In genomic region chr12:13532731-13533365, GRCm38 (mm10) we compare ENCODE assay signal across 10 mouse cellular contexts.
DNase-seq lines count a peak whose midpoint lies in the region; ATAC-seq and TF ChIP-seq lines count a peak whose summit lies in the region.
"Had no signal": no experiment of that assay in that cellular context is flagged by ENCODE, and none has a peak within 500 bp of the region (broad histone marks: within the 10 kb centered on the region; RNA-seq: fewer than 3 reads in every experiment).

No protein-coding gene starts in this region.

- 86% methylated on average over 1 of the region's 1 CpGs for WGBS in midbrain, postnatal 0 days
- 86% methylated on average over 1 of the region's 1 CpGs for WGBS in midbrain, embryonic 14.5 days

- intact Hi-C loops in gastrocnemius, adult 2 months (cut with DNase I) = no loop called here

- H3K9ac ChIP-seq in midbrain, postnatal 0 days (replicated peaks; ENCODE audit: low read length, poor library complexity, severe bottlenecking) = no peak overlapping the region
- no peak overlapping the region for H3K9ac ChIP-seq in midbrain, embryonic 14.5 days (replicated peaks; ENCODE audit: low read length)
- H3K9ac ChIP-seq: embryonic facial prominence, embryonic 13.5 days had no signal

- H3K4me3 ChIP-seq in gastrocnemius, adult 2 months = no peak overlapping the region
- H3K4me3 ChIP-seq in midbrain, postnatal 0 days (ENCODE audit: low read depth, low read length) = no peak overlapping the region
- no peak overlapping the region for H3K4me3 ChIP-seq in midbrain, embryonic 14.5 days (replicated peaks; ENCODE audit: low read depth, low read length)
- H3K4me3 ChIP-seq: embryonic facial prominence, embryonic 13.5 days had no signal

- H3K4me1 ChIP-seq in midbrain, postnatal 0 days (ENCODE audit: insufficient read depth, low read length) = no peaks in the 10 kb centered on the region
- H3K4me1 ChIP-seq in midbrain, embryonic 14.5 days (ENCODE audit: control insufficient read depth, insufficient read depth, low read length) = no peaks in the 10 kb centered on the region
- H3K4me1 ChIP-seq: embryonic facial prominence, embryonic 13.5 days had no signal

- H3K9me3 ChIP-seq in midbrain, postnatal 0 days (ENCODE audit: low read length) = no peaks in the 10 kb centered on the region
- H3K9me3 ChIP-seq in midbrain, embryonic 14.5 days (ENCODE audit: control insufficient read depth, low read length) = no peaks in the 10 kb centered on the region
- H3K9me3 ChIP-seq: embryonic facial prominence, embryonic 13.5 days had no signal

- no peak overlapping the region for H3K4me2 ChIP-seq in midbrain, postnatal 0 days (ENCODE audit: low read depth, low read length, poor library complexity, severe bottlenecking)
- no peak overlapping the region for H3K4me2 ChIP-seq in midbrain, embryonic 14.5 days (ENCODE audit: low read length)
- H3K4me2 ChIP-seq: embryonic facial prominence, embryonic 13.5 days had no signal

- 0 out of 2 replicates have a peak, but pooled peaks cover 7% of the 10 kb centered on the region for H3K36me3 ChIP-seq in midbrain, postnatal 0 days (ENCODE audit: insufficient read depth, low read length)
- no peaks in the 10 kb centered on the region for H3K36me3 ChIP-seq in midbrain, embryonic 14.5 days (ENCODE audit: control insufficient read depth, insufficient read depth, low read length)
- H3K36me3 ChIP-seq in splenic B cell, adult 2 months (ENCODE audit: control insufficient read depth, insufficient read depth, low read length, poor library complexity, severe bottlenecking) = no peaks in the 10 kb centered on the region

- no peak for DNase-seq in gastrocnemius, adult 2 months
- no peak for DNase-seq in gastrocnemius, adult 18-20 months (ENCODE audit: low spot score)
- DNase-seq in midbrain, postnatal 0 days (ENCODE audit: low spot score) = no peak
- DNase-seq in midbrain, embryonic 14.5 days = no peak
- DNase-seq in splenic B cell, adult 2 months (ENCODE audit: low read depth, low spot score) = peak; percentile 20
- no peak for DNase-seq in c-Kit-positive CD71-positive TER-119-positive erythroid progenitor cells, embryonic 14.5 days (ENCODE audit: low spot score)
- no peak for DNase-seq in testis, postnatal 14 days (ENCODE audit: low spot score)
- DNase-seq: lung, postnatal 36 days had no signal

- no peak for ATAC-seq in midbrain, postnatal 0 days (ENCODE audit: low FRiP score)
- no peak for ATAC-seq in midbrain, embryonic 14.5 days (ENCODE audit: low FRiP score, low TSS enrichment)
- ATAC-seq in common myeloid progenitor, adult 5-6 weeks (replicated peaks; ENCODE audit: low read depth, poor library complexity, severe bottlenecking) = 0 out of 2 replicates have a peak, but pooled peaks have one; percentile 47

- peak; percentile 46 for TF ChIP-seq CTCF in gastrocnemius, adult 2 months (IDR thresholded peaks at IDR 0.05)
- TF ChIP-seq CTCF in midbrain, postnatal 0 days (IDR thresholded peaks at IDR 0.05) = peak; percentile 52

- H3K27ac ChIP-seq in gastrocnemius, adult 2 months = no peak overlapping the region
- no peak overlapping the region for H3K27ac ChIP-seq in midbrain, postnatal 0 days (ENCODE audit: low read depth, low read length)
- no peak overlapping the region for H3K27ac ChIP-seq in midbrain, embryonic 14.5 days (replicated peaks; ENCODE audit: low read depth, low read length)
- H3K27ac ChIP-seq: embryonic facial prominence, embryonic 13.5 days had no signal

- H3K27me3 ChIP-seq in midbrain, postnatal 0 days (ENCODE audit: insufficient read depth, low read length) = no peaks in the 10 kb centered on the region
- H3K27me3 ChIP-seq in midbrain, embryonic 14.5 days (ENCODE audit: control insufficient read depth, insufficient read depth, low read length) = no peaks in the 10 kb centered on the region
- H3K27me3 ChIP-seq in splenic B cell, adult 2 months (ENCODE audit: control insufficient read depth, insufficient read depth, low read length, poor library complexity, severe bottlenecking) = no peaks in the 10 kb centered on the region
- H3K27me3 ChIP-seq: embryonic facial prominence, embryonic 13.5 days had no signal
